Mouse (Mus musculus): ENCODE results near the gene Plekha4. TPM values are rescaled to one million over a fixed set of nuclear protein-coding genes. Genes with fewer than 3 reads are reported as not detected.

The Plekha4 gene
- total and polyA plus RNA-seq, 2 experiments from 2014 or later = 1.6 to 2.1 TPM

DNA sequence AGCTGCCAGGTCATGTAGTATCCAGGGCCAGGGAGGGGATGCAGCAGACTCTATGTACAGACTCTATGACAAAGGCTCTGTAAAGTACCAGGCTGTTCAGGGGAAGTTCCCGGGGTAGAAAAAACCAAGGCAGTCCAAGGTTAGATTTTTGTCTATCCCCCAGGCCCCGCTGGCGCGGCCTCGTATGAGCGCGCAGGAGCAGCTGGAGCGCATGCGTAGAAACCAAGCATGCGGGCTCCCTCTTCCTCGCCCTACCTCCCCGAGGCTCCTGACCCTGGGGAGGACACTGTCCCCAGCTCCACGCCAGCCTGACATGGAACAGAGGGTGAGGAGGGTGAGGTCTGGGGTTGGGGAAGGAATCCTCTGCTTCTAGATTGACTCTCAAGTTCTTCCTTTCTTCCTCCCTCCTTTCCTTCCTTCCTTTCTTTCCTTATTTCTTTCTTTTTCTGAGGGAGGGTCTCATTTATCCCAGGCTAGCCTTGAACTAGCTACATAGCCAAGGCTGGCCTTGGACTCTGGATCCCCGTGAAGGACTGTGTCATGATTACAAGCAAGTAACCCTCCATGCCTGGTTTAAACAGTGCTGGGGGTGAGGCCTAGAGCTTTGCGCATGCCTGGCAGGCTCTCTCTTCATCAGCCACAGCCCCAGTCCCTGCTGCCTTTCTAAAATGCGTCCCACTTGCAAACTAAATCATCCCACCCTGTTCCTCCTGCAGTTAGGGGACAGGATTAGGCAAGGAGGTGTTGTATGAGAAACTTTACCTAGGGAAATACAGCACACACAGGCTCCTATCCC lies 23.7 kb downstream of the Plekha4 start:
- no peak for TF ChIP-seq CTCF (IDR thresholded peaks at IDR 0.05)
- no peak for ATAC-seq (ENCODE audit: low FRiP score)
- H3K9ac ChIP-seq (replicated peaks; ENCODE audit: low read length, poor library complexity, severe bottlenecking) = no peak overlapping the region
- DNase-seq (ENCODE audit: low spot score) = no peak
- 88% methylated on average over 16 of the region's 16 CpGs for WGBS
- H3K4me2 ChIP-seq (ENCODE audit: low read depth, low read length, poor library complexity, severe bottlenecking) = no peak overlapping the region
- H3K9me3 ChIP-seq (ENCODE audit: low read length) = no peaks in the 10 kb centered on the region
- H3K27ac ChIP-seq (ENCODE audit: low read depth, low read length) = no peak overlapping the region
- no peaks in the 10 kb centered on the region for H3K36me3 ChIP-seq (ENCODE audit: insufficient read depth, low read length)
- no peaks in the 10 kb centered on the region for H3K27me3 ChIP-seq (ENCODE audit: insufficient read depth, low read length)
- H3K4me3 ChIP-seq (ENCODE audit: low read depth, low read length) = no peak overlapping the region
- H3K4me1 ChIP-seq (ENCODE audit: insufficient read depth, low read length) = no peaks in the 10 kb centered on the region

DNA sequence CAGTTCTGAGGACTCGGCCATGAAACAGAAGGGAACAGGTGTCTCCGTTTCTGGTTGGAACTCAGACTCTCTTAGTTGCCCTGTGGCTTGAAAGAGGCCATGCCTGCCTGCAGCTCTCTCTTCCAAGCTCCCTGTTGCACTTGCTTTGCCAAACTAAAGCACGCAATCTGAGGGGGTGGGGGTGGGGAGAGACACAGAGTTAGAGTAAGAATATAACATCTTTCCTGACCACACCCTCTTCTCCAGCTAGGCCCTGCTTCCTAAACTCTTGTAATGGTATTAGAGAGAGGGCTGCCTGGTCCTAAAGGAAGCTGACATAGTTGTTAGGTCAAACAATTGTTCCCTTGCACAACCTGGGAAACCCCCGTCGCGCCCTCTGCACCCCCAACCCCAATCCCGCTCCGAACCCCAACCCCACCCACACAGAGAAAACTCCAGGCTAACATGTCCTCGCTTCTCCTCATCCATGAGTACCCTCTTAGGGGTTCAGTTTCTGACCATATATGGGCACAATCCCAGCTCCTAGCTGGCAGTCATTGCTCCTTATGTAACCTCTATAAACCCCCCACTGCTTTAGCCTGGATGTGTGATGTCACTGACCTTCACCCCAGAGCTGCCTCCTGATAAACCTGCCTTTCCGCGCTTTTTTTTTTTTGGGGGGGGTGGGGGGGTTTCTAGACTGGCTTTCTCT lies 24.8 kb downstream of the Plekha4 start:
- Histone ChIP-seq H3K9me3 (ENCODE audit: low read length) (no peaks in the 10 kb centered on the region), H3K4me3 (ENCODE audit: low read depth, low read length) (no peak overlapping the region), H3K36me3 (ENCODE audit: insufficient read depth, low read length) (no peaks in the 10 kb centered on the region), H3K9ac (replicated peaks; ENCODE audit: low read length, poor library complexity, severe bottlenecking) (no peak overlapping the region), H3K4me2 (ENCODE audit: low read depth, low read length, poor library complexity, severe bottlenecking) (no peak overlapping the region), H3K4me1 (ENCODE audit: insufficient read depth, low read length) (no peaks in the 10 kb centered on the region), H3K27me3 (ENCODE audit: insufficient read depth, low read length) (no peaks in the 10 kb centered on the region), H3K27ac (ENCODE audit: low read depth, low read length) (no peak overlapping the region)
- ATAC-seq (ENCODE audit: low FRiP score) = no peak
- TF ChIP-seq CTCF (IDR thresholded peaks at IDR 0.05) = no peak
- WGBS = 81% methylated on average over 11 of the region's 11 CpGs
- no peak for DNase-seq (ENCODE audit: low spot score)

DNA sequence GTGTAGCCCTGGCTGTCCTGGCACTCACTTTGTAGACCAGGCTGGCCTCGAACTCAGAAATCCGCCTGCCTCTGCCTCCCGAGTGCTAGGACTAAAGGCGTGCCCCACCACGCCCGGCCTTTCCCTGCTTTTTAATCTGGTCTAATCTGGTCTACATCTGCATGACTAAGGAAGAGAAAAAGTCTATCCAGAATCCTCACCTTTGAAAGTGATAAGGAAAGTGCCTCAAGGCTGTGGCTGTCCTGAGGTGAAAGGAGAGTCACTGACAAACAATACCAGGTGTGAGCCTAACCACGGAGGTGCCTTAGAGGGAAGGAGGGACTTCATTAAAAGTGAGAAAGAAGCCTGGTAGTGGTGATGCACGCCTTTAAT lies 25.4 kb downstream of the Plekha4 start:
- WGBS = 84% methylated on average over 8 of the region's 8 CpGs
- no peak overlapping the region for H3K9ac ChIP-seq (replicated peaks; ENCODE audit: low read length, poor library complexity, severe bottlenecking)
- no peak for DNase-seq (ENCODE audit: low spot score)
- no peak overlapping the region for H3K27ac ChIP-seq (ENCODE audit: low read depth, low read length)
- H3K4me1 ChIP-seq (ENCODE audit: insufficient read depth, low read length) = no peaks in the 10 kb centered on the region
- no peaks in the 10 kb centered on the region for H3K27me3 ChIP-seq (ENCODE audit: insufficient read depth, low read length)
- H3K4me2 ChIP-seq (ENCODE audit: low read depth, low read length, poor library complexity, severe bottlenecking) = no peak overlapping the region
- ATAC-seq (ENCODE audit: low FRiP score) = no peak
- no peaks in the 10 kb centered on the region for H3K9me3 ChIP-seq (ENCODE audit: low read length)
- no peak overlapping the region for H3K4me3 ChIP-seq (ENCODE audit: low read depth, low read length)
- H3K36me3 ChIP-seq (ENCODE audit: insufficient read depth, low read length) = no peaks in the 10 kb centered on the region
- TF ChIP-seq CTCF (IDR thresholded peaks at IDR 0.05) = no peak

DNA sequence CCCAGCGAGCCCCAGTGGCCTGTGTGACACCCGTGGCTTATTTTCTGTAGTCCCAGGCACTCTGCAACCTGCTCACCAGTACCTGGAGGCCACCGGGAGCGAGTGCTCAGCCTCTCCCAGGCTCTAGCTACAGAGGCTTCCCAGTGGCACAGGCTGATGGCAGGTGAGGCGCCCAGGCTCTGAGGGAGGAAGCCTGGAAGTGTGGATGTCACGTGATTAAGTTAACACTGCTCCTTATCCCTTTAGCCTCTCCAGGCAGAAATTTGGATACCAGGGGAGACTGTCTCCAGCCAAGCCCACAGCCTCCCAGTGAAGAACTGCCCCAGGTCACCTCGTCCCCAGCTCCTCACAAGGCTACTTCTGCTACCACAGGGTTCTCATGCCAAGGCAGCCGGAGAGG lies 27.4 kb downstream of the Plekha4 start:
- H3K36me3 ChIP-seq (ENCODE audit: insufficient read depth, low read length) = no peaks in the 10 kb centered on the region
- H3K27ac ChIP-seq (ENCODE audit: low read depth, low read length) = no peak overlapping the region
- H3K9ac ChIP-seq (replicated peaks; ENCODE audit: low read length, poor library complexity, severe bottlenecking) = no peak overlapping the region
- no peaks in the 10 kb centered on the region for H3K9me3 ChIP-seq (ENCODE audit: low read length)
- DNase-seq (ENCODE audit: low spot score) = no peak
- no peak overlapping the region for H3K4me2 ChIP-seq (ENCODE audit: low read depth, low read length, poor library complexity, severe bottlenecking)
- no peak for ATAC-seq (ENCODE audit: low FRiP score)
- TF ChIP-seq CTCF (IDR thresholded peaks at IDR 0.05) = no peak
- no peak overlapping the region for H3K4me3 ChIP-seq (ENCODE audit: low read depth, low read length)
- no peaks in the 10 kb centered on the region for H3K27me3 ChIP-seq (ENCODE audit: insufficient read depth, low read length)
- WGBS = 61% methylated on average over 8 of the region's 8 CpGs
- no peaks in the 10 kb centered on the region for H3K4me1 ChIP-seq (ENCODE audit: insufficient read depth, low read length)

DNA sequence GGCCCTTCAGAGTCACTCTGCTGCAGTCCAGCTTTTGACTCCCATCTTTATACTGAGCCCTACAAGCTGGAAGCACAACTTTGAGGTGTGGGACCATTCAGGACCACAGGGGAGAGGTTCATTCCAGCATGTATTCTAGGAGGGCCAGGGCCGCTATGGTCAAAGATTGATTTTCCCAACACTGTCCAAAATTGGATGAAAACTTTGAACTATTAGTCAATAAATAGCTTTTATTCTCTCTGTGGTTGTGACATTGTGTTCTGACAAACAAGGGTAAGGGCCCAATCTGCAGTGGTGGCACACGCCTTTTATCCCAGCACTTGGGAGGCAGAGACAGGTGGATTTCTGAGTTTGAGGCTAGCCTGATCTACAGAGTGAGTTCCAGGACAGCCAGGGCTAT lies 27.9 kb downstream of the Plekha4 start:
- H3K4me1 ChIP-seq (ENCODE audit: insufficient read depth, low read length) = no peaks in the 10 kb centered on the region
- 95% methylated on average over 2 of the region's 2 CpGs for WGBS
- H3K27ac ChIP-seq (ENCODE audit: low read depth, low read length) = no peak overlapping the region
- DNase-seq (ENCODE audit: low spot score) = no peak
- H3K4me3 ChIP-seq (ENCODE audit: low read depth, low read length) = no peak overlapping the region
- H3K4me2 ChIP-seq (ENCODE audit: low read depth, low read length, poor library complexity, severe bottlenecking) = no peak overlapping the region
- no peaks in the 10 kb centered on the region for H3K27me3 ChIP-seq (ENCODE audit: insufficient read depth, low read length)
- no peak overlapping the region for H3K9ac ChIP-seq (replicated peaks; ENCODE audit: low read length, poor library complexity, severe bottlenecking)
- no peaks in the 10 kb centered on the region for H3K36me3 ChIP-seq (ENCODE audit: insufficient read depth, low read length)
- ATAC-seq (ENCODE audit: low FRiP score) = no peak
- no peak for TF ChIP-seq CTCF (IDR thresholded peaks at IDR 0.05)
- no peaks in the 10 kb centered on the region for H3K9me3 ChIP-seq (ENCODE audit: low read length)

DNA sequence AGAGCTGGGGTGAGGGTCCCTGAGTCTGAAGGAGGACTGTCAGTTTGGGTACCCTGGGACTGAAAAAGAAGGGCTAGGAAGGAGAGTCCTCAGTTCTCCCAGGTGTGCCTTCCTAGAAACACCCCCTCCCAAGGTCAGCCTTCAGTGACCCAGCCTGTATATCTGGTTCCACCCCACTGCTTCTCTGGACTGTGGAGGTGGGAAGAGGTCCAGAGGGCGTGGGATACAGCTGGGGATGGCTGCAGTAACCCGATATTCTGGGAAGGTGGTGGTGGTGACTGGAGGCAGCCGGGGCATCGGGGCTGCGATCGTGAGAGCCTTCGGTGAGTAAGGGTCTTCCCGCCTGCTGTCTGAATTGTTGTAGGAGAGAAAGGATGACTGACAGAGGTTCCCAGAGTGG lies 28.6 kb downstream of the Plekha4 start, which contains the start of gene Hsd17b14:
Gene Hsd17b14, plus strand, starts transcription at position 150 of the 400 bp plus-strand sequence.
- Histone ChIP-seq H3K4me1 (ENCODE audit: insufficient read depth, low read length) (no peaks in the 10 kb centered on the region), H3K4me2 (ENCODE audit: low read depth, low read length, poor library complexity, severe bottlenecking) (no peak within 1 kb of the TSS), H3K27me3 (ENCODE audit: insufficient read depth, low read length) (no peaks in the 10 kb centered on the region), H3K9ac (replicated peaks; ENCODE audit: low read length, poor library complexity, severe bottlenecking) (no peak within 1 kb of the TSS), H3K27ac (ENCODE audit: low read depth, low read length) (no peak within 1 kb of the TSS), H3K36me3 (ENCODE audit: insufficient read depth, low read length) (no peaks in the 10 kb centered on the region), H3K9me3 (ENCODE audit: low read length) (no peaks in the 10 kb centered on the region), H3K4me3 (ENCODE audit: low read depth, low read length) (no peak within 1 kb of the TSS)
- DNase-seq (ENCODE audit: low spot score) = no peak
- WGBS = 33% methylated on average over 8 of the region's 8 CpGs
- no peak for ATAC-seq (ENCODE audit: low FRiP score)
- TF ChIP-seq CTCF (IDR thresholded peaks at IDR 0.05) = no peak

All from midbrain, postnatal 0 days (tissue).